Mouse (Mus musculus): ENCODE data around the gene Card14.

Gene Card14

DNA sequence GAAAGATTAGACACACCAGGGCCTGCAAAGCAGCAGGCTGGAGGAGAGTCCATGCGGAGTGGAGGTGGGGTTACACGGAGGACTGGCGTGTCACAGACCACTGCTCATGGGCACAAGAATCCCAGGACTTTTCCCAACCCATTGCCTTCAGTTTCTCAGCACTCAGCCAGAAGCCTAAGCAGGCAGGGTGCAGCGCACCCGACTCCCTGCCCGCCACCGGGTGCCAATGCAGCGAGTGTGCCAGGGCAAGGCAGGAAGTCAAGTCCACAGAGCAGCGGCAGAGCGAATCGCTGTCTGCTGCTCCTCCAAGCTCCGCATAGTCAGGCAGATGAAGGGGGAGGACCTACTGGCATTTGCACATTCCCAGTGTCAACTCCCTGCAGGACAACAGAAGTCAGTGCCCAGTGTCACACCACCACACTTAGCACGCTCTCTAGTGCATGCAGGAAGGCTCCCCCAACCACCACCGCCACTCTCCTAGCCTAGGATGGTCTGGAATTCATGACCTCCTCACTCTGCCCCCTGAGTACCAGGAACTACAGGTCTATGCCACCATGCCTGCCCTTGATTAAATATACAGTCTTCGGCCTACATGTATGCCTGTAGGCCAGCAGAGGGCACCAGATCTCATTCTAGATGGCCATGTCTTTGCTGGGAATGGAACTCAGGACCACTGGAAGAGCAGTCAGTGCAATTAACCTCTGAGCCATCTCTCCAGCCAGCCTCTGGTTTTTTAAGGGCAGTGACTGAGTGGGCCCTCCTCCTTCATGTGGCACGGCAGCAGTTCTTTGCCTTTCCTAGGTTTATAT, 2.5 kb upstream of the Card14 start:
- peak; percentile 58 to 72 for DNase-seq

DNA sequence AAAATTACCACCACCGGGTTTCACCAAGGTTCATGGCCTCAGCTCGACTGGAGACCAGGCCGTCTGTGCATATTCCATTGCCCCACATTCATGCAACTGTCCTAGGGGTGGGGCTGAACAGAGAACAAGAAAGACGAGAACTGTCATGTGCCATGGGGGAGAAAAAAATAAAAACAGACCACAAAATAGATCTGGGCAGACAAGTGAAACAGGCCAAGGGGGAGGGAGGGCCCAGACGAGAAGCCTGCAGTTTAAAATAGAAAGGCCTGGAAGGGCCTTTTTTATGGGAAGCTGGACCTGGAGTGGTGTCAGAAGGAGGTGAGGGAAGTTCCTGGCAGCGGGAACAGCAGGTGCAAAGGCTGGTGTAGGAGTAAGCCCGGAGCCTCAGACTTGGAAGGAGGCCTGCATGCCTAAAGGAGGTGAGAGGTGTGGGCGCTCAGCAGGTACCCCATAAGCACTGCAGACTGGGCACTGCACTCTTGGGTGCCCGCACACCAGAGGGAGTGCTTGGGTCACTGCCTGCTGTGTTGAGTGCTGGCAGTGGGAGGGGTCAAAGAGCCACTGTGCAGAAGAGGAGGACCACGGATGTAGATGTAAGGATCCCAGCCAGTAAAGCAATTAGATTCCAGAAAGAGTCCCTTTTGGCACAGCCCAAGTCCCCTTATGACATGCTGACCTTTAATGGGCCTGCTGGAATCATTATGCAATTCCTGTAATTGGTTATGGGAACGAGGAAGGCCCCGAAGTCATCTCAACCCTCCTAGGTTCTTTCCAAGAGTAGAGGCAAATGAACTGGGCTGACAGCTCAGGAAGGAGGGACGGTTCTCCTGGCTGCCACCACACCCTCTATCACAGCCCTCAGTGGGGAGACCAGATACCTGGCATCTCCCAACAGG, 558 bp upstream of the Card14 start:
- DNase-seq = no peak

DNA sequence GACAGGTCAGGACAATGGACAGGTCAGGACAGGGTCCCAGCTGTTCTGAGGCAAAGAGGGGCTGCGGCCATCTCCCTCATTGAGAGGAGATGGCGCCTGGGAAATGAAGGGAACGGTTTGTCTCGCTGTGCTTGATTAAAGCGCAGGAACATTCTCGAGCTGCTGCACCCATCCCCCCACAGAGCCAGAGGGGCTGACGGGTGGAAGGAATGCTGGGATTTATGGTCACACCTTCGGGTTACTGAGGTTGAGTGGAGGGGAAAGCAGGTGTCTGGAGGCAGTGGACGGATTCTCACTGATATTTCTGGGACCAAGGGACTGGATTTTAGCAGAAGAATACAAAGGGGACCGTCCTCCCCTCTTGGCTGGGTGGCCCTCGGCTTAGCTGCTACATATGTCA, 348 bp downstream of the Card14 start:
- DNase-seq = peak; percentile 31 to 58

DNA sequence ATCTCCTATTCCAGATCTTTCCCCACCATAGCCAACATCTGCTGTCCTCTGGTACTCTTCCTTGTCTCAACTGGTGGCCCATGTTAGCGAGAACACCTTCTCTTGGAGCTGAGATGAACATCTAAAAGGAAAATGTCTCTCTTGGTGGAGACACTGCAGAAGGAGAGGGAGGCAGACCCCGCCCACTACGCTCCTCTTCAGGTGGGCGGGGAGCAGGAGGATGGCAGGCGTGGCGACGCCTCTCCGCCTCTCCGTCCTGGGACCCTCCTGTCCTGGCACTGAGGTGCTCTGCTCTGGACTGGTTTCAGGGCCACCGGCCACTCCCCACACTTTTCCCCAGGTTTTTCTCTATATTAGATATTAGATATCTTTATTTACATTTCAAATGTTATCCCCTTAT, 3.1 kb downstream of the Card14 start:
- DNase-seq = no peak

DNA sequence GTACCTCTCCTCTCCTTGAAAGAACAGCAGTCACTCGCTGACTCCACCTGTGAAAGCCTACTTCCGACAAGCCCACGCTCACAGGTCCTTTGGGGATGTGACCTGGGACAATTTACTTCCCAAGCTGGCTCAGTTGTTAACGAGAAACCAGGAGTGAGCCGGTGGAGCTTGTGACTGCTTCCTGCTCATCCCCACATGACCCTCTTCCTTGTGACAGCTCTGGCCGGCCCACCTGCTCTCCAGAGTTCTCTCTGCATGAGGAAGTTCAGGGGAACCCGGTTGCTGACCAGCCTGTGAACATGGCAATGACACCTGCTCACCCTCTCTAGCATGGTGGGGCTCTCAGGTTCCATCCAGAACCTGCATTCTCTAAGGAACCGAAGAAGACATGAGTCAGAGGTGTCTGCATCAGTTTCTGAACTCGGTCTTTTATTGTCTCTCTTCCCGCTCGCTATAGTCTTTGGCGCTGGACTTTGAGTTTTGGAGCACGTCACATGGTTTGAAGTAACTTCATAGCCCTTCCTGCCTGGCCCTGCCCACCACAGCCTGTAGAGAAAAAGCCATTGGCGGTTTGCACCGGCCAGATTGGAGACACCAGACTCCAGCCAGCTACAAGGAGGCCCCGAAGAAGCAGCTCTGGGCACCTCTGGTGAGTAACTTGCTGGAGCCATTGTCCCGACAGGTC, 6.8 kb downstream of the Card14 start:
- DNase-seq = peak; percentile 36 to 64

DNA sequence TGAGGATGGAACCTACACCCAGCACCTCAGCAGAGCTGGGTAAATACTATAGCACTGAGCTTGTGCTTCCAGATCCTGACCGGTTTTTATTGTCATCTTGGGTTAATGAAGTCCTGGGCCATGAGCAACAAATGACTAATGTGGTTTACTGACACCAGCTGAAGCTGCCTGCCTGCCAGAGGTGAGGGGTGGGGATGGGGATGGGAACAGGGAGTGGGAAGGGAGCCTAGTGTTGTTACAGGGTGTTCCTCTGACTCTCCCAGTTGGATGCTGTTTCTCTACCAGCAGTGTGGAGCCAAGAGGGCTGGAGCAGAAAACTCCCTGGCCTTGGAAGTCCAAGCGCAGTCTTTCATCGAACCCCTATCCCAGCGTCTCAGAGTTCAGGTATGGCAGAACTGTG, 9.2 kb downstream of the Card14 start:
- no peak for DNase-seq

DNA sequence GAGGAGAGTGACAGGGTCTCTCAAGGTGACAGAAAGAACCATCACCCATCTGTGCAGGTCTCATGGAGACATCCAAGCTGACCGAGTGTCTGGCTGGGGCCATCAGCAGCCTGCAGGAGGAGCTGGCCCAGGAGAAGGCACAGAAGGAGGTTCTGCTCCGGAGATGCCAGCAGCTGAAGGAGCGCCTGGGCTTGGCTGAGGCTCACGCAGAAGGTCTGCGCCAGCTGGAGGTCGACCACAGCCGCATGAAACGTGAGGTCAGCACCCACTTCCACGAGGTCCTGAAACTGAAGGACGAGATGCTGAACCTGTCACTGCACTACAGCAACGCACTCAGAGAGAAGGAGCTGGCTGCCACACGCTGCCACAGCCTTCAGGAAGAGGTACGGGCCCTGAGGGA, 15.0 kb downstream of the Card14 start:
- no peak for DNase-seq

DNA sequence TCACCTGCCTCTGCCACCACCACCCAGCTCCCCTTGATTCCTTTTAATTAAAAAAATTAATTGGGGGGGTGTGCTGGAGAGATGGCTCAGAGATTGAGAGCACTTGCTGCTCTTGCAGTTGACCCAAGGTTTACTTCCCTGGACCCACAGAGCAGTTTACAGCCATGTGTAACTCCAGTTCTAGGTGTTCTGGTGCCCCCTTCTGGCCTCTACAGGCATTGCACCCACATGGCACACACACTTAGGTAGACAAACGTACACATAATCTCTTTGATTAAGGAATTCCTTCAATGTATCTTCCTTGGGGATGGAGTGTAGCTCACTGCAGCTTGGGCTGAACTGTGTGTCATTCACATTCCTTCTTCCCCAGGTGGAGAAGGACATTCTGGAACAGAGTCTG, 17.5 kb downstream of the Card14 start:
- no peak for DNase-seq

DNA sequence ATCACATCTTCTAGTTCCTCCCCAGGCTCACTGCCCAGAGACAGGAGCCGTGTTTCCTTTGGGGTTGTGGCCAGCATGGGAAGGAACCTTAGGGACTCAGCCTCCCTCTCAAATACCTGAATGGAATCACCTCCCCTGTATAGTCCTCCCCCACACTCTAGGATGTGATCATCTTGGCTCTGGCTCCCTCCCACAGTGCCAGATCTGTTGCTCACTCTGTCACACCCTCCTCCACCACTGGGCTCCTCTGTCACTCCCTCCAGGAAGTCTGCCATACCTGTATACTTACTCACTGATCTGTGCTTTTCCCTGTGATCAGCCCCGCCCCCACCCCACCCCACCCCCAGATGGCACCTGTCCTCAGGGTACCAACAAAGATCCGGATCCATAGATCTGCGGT, 23.0 kb downstream of the Card14 start:
- DNase-seq = no peak

DNA sequence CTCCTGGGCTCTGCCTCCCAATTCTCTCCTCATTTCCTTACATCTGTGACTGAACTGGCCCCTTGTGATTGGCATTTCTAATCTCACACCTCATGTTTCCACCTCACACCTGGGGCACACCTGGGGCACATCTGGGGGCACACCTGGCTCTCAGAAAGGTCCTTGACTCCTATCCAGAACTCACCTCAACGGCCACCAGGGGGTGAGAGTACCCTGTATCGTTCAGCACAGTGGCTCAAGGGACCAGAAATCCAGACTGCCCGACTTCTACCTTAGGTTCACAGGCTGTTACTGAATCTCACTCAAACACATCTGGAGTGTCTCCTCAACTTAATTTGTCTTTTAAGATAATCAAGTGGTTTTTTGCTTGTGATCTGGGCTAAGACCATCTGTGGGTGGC, 24.4 kb downstream of the Card14 start:
- DNase-seq = peak in 1 of 2 experiments; percentile 31

DNA sequence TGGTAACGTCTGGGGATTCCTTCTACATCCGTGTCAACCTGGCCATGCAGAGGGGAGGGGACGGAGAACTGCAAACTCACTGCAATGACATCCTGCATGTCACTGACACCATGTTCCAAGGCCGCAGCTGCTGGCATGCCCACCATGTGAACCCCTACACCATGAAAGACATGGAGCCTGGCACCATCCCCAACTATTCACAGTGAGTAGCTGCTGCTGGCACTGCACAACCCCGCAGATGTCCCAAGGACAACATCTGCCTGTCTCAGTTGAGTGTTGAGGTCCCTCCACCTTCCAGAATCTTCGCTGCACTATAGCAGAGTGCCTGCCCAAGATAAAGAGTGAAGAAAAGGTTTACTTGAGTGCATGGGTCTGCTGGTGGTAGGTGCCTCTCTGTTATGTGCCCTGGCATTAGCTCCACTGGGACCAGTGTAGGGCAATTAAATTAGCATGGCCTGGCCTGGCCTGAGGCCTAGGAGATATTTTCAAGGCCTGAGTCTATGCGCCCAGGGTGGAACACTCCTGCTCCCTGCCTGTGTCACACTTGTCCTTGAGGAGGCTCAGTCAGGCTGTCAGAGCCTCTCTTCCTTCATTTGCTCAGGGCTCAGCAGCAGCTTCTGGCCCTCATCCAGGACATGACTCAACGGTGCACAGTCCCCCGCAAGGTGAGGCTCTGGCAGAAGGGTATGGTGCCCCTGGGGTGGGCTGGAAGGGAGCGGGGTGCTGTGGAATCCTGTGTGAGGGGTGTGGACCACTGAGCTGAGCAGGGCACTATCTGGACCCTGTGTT, 30.9 kb downstream of the Card14 start:
- no peak for DNase-seq

DNA sequence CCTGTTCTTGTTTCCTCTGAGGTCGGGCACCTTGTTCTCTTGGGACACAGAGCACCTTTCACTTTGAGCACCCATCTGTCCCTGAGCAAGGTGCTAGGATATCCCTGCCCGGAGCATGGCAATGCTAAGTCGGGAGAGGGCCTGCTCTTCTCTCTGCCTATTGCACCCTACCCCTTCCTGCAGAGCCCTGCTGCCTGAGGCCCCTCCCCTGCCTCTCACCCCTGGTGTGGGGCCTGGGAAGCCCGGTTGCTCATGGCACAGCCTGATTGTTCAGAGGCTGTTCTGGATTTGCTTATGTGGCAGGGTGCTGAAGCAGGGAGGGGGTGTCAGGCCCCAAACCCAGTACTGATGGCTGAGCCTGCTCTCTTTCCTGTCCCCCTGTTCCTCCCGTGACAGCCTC, 31.6 kb downstream of the Card14 start:
- no peak for DNase-seq

DNA sequence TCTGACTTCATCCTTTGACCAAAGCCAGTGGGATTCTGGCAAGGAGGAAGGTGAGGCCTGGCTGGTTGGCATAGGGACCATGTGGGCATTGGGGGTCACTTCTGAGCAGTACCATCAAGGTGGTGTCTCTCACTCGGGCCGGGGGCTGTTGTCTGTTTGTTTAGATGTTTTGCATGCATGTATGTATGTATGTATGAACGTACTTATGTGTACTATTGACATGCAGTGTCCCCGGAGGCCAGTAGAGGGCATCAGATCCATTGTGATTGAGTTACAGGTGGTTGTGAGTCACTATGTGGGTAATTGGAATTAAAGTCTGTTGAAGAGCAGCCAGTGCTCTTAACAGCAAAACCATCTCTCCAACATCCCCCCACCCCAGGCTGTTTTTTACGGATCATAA, 32.1 kb downstream of the Card14 start:
- DNase-seq = peak; percentile 86

DNA sequence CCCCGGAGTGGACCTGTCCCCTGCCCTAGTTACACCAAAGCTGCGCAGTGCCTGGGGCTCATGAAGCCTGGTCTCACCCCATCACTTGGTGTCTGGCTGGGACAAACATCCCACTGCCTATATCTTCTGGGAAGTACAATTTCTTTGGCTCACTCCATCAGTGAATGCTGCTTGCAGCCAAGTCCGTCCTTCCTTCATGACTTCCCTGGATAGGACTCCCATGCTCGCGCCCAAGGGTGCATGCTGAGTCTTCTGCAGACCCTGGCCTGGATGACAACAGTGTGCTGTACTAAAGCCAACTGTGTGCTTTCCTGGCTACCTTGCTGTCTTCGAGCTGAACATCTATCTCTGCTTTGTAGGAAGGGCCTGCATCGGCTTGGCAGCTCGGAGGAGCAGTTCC, 36.6 kb downstream of the Card14 start:
- no peak for DNase-seq

DNA sequence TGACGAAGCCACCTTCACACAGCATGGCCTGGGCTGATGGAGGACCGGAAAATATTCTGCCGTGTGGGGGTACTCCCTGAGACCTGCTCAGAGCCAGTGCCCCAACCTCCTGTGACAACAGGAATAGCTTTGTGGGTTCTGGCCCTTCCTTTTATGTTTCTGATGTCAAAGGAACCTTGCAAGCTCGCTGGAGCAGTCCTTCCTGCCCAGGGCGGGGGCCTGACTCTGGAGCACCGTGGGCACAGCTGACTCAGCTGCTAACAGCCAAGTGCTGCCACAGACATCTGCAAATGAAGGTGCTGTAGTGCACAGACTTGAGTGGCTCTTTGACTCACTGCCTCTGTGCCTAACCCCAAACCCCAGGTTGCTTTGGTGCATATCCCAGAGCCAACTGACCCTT, 37.3 kb downstream of the Card14 start:
- DNase-seq = no peak

DNA sequence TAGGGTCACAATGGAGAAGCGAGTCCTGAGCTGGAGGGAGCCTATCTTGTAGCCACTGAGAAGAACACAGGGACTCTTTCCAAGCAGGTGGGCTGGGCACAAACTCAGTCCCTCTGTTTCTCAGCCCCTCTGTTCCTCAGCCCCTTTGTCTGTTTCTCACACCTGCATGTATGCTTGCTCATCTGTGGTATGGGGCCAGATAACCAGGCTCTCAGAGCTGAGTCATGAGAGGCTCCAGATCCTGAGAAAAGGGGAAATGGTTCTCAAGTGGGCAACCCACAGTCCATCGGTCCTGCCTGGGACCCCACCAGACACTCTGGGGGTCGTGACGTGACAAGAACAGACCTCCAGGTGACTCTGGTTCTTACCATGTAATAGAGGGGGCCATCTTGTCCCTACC, 39.6 kb downstream of the Card14 start:
- no peak for DNase-seq

DNA sequence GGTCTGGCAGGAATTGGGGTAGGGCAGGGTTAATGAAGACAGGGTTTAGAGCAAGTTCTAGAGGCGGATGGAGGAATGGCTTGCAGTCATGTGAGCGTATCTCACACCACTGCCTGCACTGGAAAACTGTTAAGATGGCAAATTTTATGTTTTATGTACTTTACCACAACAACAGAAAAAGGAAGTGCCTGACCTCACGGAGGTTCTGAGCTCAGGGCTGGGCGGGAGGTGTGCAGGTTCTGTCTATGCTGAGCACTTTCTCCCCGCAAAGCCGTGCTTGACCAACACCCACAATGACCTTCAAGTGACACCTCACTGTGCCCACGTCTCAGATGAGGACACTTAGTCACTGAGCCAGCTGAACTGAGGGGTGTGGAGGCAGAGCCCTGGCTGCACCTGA, 44.5 kb downstream of the Card14 start:
- no peak for DNase-seq

DNA sequence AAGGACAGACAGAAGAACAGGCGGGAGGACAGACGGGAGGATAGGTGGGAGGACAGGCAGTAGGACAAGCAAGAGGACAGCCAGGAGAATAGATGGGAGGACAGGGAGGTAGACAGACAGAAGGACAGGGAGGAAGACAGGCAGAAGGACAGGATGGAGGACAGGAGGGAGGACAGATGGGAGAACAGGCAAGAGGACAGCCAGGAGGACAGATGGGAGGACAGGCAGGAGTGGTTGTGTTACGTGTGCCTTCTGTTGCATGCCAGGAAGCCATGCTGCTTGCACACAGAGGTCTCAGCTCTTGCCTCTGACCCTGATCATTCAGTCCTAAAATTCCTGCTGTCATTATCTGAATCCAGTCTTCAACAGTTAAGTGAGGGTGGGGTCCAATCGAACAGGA, 46.4 kb downstream of the Card14 start:
- DNase-seq = no peak

DNA sequence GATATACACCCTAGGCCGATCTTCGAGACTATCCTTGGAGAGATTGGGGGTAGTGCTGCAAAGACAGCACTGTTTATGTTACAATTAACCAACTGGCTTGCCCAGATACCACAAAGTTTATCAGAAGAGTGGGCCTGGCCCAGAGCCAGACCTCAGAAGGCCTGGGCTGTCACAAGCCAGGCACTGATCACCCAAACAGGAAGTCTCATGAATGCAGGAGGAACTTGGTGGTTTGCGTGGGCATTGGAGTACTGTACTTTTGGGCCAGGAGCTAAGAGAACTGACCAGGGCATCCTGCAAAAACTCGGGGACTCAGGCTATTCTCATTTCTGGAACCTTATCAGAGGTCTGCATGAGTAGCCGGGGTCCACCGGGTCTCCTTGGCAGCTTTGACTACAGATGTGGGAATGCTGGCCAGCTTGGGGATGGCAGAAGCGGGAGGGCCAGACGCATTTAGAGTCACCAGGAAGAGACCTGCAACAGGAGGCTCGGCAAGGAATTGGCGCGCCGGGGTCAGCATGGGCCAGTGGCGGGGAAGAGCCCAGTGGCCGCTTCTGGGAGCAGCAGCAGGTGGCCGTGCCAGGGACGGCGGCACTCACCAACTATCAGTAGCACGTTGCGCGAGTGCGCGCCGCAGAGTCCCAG, 47.4 kb downstream of the Card14 start:
- peak; percentile 56 to 67 for DNase-seq

DNA sequence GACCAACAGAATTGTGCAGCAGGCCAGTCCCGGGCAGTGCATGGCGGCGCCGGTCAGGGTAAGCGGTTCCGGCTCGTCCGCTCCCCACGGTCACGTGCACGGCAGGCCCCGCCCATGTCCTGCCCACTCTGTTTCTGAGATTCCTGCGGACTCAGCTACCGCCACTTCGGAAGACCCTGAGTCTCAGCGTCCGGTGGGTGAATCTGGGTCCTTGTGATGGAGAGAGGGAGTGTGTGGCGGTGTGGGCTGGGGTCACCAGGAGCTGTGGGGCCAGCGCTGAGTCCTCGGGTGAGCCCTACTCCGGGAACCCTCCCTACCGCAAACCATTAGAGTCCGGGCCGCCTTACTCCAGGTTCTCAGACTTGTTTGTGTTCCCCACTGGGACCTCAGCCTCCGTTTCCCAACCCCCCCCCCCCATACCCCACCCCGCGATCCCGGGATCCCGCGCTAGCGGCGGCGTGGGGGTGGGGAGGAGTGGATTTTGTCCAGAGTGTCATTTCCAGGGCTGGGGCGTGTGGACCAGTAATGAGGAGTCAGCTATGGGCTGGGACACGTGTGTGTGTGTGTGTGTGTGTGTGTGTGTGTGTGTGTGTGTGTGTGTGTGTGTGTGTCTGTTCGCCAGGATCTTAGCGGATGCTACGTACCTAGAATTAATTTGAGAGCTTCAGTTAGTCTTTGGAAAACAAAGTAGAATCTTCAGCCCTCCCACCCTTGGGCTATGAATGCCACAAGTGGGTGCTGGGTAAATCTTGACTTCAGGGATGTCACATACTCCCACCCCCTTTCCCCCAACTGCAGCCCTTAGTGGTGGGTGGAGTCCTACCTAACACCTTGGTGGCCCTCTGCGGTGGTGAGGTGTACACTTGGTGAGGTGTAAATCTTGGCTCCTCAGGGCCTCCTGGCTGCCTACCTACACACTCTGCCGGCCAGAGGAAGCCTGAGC, 48.1 kb downstream of the Card14 start, which contains the start of the genes Sgsh and Slc26a11:
TSS of gene Sgsh (minus strand) at position 94 of the 943 bp plus-strand sequence.
TSS of gene Slc26a11 (plus strand) at position 115 of the 943 bp plus-strand sequence.
- DNase-seq = peak; percentile 96

DNA sequence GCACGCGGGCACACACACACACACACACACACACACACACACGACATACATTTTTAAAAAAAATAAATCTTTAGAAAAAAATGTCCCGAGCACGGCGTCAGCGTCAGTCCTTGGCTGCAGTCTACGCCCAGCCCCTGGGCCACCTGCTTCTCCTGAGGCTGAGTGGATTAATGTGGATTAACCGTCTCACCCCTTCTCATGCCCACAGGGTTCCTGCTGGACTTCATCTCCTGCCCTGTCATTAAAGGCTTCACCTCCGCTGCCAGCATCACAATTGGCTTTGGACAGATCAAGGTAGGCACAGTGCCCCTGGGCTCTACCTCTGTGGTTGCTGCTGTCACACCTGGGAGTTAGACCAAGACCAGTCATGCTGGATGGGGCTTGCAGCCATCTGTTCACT, 51.5 kb downstream of the Card14 start:
- DNase-seq = no peak

All from kidney, postnatal 4 days (tissue).